In the genomic region with DNA sequence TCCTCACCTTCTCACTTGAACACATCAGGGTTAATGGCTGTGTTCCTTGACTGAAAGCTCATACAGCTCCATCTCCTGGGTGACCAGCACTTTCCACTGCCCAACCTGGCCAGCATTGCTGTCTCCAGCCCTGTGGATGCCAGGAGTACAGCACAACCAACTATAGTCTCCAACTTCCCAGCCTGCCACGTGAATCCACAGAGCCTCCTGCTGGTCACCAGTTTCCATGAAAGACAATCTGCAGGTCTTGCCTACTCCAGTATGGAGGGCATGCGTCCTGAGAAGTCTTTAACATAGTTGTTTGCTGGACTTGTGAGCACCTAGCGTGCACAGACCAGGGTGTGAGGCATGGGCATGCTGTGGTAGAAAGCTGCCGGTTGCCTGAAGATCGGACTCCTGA, we compare ENCODE assay signal across 22 mouse cellular contexts.
DNase-seq lines count a peak whose midpoint lies in the region; ATAC-seq and TF ChIP-seq lines count a peak whose summit lies in the region.
"Had no signal": no experiment of that assay in that cellular context is flagged by ENCODE, and none has a peak within 500 bp of the region (broad histone marks: within the 10 kb centered on the region; RNA-seq: fewer than 3 reads in every experiment).

No protein-coding gene starts in this region.

- DNase-seq in lung, embryonic 14.5 days = no peak
- no peak for DNase-seq in lung, adult 18-20 months
- DNase-seq in thymus, postnatal 25 days = peak; percentile 1
- DNase-seq in thymus, postnatal 14 days = no peak
- DNase-seq in adrenal gland, adult 8-10 months = peak; percentile 12
- DNase-seq in testis, postnatal 10 days (ENCODE audit: low spot score) = peak; percentile 44
- DNase-seq: cerebellum, adult 2 months; forebrain, postnatal 0 days; kidney, adult 11 months; layer of hippocampus, adult 9-11 months; retina, postnatal 1 day; right cerebral cortex, postnatal 25 days; spleen, adult 18-20 months; thymus, postnatal 36 days had no signal

- no peaks in the 10 kb centered on the region for H3K4me1 ChIP-seq in lung, embryonic 14.5 days (ENCODE audit: insufficient read depth)
- H3K4me1 ChIP-seq: embryonic facial prominence, embryonic 12.5 days; hindbrain, embryonic 10.5 days; kidney, embryonic 15.5 days; limb, embryonic 13.5 days; liver, embryonic 12.5 days; lung, embryonic 15.5 days; midbrain, embryonic 12.5 days had no signal

- H3K27ac ChIP-seq in lung, embryonic 14.5 days (ENCODE audit: low read depth) = no peak overlapping the region
- H3K27ac ChIP-seq: embryonic facial prominence, embryonic 12.5 days; hindbrain, embryonic 10.5 days; kidney, embryonic 15.5 days; limb, embryonic 13.5 days; liver, embryonic 12.5 days; lung, embryonic 15.5 days; midbrain, embryonic 12.5 days had no signal

- TF ChIP-seq CTCF in lung, embryonic 14.5 days (IDR thresholded peaks at IDR 0.05; ENCODE audit: low read depth) = 0 out of 2 replicates have a peak, but pooled peaks have one; percentile 2

- no peaks in the 10 kb centered on the region for H3K27me3 ChIP-seq in lung, embryonic 14.5 days (ENCODE audit: insufficient read depth, low read length)
- H3K27me3 ChIP-seq: embryonic facial prominence, embryonic 12.5 days; kidney, embryonic 15.5 days; limb, embryonic 13.5 days; liver, embryonic 12.5 days; lung, embryonic 15.5 days; midbrain, embryonic 12.5 days had no signal

- ATAC-seq in lung, embryonic 14.5 days (ENCODE audit: insufficient read depth) = no peak
- ATAC-seq in activated CD4-positive, CD25-positive, alpha-beta regulatory T cell, adult 4 months = no peak
- ATAC-seq: forebrain, postnatal 0 days; liver, embryonic 12.5 days had no signal

- H3K4me3 ChIP-seq in lung, embryonic 14.5 days (ENCODE audit: low read depth, low read length) = no peak overlapping the region
- H3K4me3 ChIP-seq: embryonic facial prominence, embryonic 12.5 days; hindbrain, embryonic 10.5 days; kidney, embryonic 15.5 days; limb, embryonic 13.5 days; liver, embryonic 12.5 days; lung, embryonic 15.5 days; midbrain, embryonic 12.5 days had no signal

- 90% methylated on average over 5 of the region's 5 CpGs for WGBS in lung, embryonic 14.5 days

- no peak overlapping the region for H3K4me2 ChIP-seq in lung, embryonic 14.5 days
- H3K4me2 ChIP-seq: embryonic facial prominence, embryonic 12.5 days; kidney, embryonic 15.5 days; limb, embryonic 13.5 days; liver, embryonic 12.5 days; lung, embryonic 15.5 days; midbrain, embryonic 12.5 days had no signal

- H3K9ac ChIP-seq in lung, embryonic 14.5 days = no peak overlapping the region
- H3K9ac ChIP-seq: embryonic facial prominence, embryonic 12.5 days; forebrain, postnatal 0 days; kidney, embryonic 15.5 days; limb, embryonic 13.5 days; liver, embryonic 12.5 days; lung, embryonic 15.5 days; midbrain, embryonic 12.5 days had no signal

- no peaks in the 10 kb centered on the region for H3K9me3 ChIP-seq in lung, embryonic 14.5 days (ENCODE audit: low read depth, low read length)
- H3K9me3 ChIP-seq: embryonic facial prominence, embryonic 12.5 days; hindbrain, embryonic 10.5 days; kidney, embryonic 15.5 days; limb, embryonic 13.5 days; liver, embryonic 12.5 days; lung, embryonic 15.5 days; midbrain, embryonic 12.5 days had no signal

- H3K36me3 ChIP-seq in lung, embryonic 14.5 days (ENCODE audit: insufficient read depth) = no peaks in the 10 kb centered on the region
- H3K36me3 ChIP-seq: embryonic facial prominence, embryonic 12.5 days; hindbrain, embryonic 10.5 days; kidney, embryonic 15.5 days; limb, embryonic 13.5 days; liver, embryonic 12.5 days; lung, embryonic 15.5 days; midbrain, embryonic 12.5 days had no signal

Comparison
In these comparisons a context has a peak if more than half of its experiments do, and no peak if none do; other contexts are left out.
1. DNase-seq: peak in thymus, postnatal 25 days (single experiment), adrenal gland, adult 8-10 months (single experiment) and testis, postnatal 10 days (single experiment); none in lung, embryonic 14.5 days (single experiment), lung, adult 18-20 months (0 of 2) and thymus, postnatal 14 days (single experiment).